Mouse (Mus musculus) heart, embryonic 11.5 days (tissue): ENCODE measurements at regions not wholly inside any gene's neighbourhood (a gene's known extent, or its start where the extent isn't known, plus 50 kb on each side); places are given as distances from the start of the nearest gene placed in this dataset.

Experiments used
- ATAC-seq: fragments of 200-750 bp; cut with Nextera tagmentation; replicated peaks from 2 replicates; pipeline ENCODE4 v1.8.0; 2017; ENCODE audit warnings: moderate library complexity; ENCODE audit not compliant: insufficient number of reproducible peaks, low FRiP score, low TSS enrichment
- H3K27ac ChIP-seq: fragments of 300-500 bp; sonication (generic); 2 replicates; pipeline ENCODE4 v1.5.1; 2014; ENCODE audit warnings: mild to moderate bottlenecking, low read depth, low read length
- H3K27me3 ChIP-seq: fragments of 300-500 bp; sonication (generic); 2 replicates; pipeline ENCODE4 v1.6.1; 2014; ENCODE audit warnings: mild to moderate bottlenecking, low read length, mixed read lengths; ENCODE audit not compliant: control insufficient read depth, insufficient read depth
- H3K36me3 ChIP-seq: fragments of 300-500 bp; sonication (generic); 2 replicates; pipeline ENCODE4 v1.6.1; 2014; ENCODE audit warnings: mild to moderate bottlenecking, low read length, moderate library complexity, mixed read lengths; ENCODE audit not compliant: control insufficient read depth, insufficient read depth
- H3K4me1 ChIP-seq: fragments of 300-500 bp; sonication (generic); 2 replicates; pipeline ENCODE4 v1.6.1; 2014; ENCODE audit warnings: low read length; ENCODE audit not compliant: control insufficient read depth, insufficient read depth
- H3K4me2 ChIP-seq: fragments of 300-500 bp; sonication (generic); 2 replicates; pipeline ENCODE4 v1.6.1; 2014; ENCODE audit warnings: mild to moderate bottlenecking, moderate library complexity
- H3K4me3 ChIP-seq: fragments of 300-500 bp; sonication (generic); 2 replicates; pipeline ENCODE4 v1.5.1; 2014; ENCODE audit warnings: low read depth, low read length
- H3K9ac ChIP-seq: fragments of 300-500 bp; sonication (generic); 2 replicates; pipeline ENCODE4 v1.6.1; 2014; ENCODE audit warnings: mild to moderate bottlenecking, low read depth, low read length, moderate library complexity
- H3K9me3 ChIP-seq: fragments of 300-500 bp; sonication (generic); replicated peaks from 2 replicates; pipeline ENCODE4 v1.6.1; 2016; ENCODE audit warnings: low read length; ENCODE audit not compliant: control insufficient read depth
- WGBS: fragments of 180-500 bp; shearing (Covaris S2); extraction: QIAGEN DNeasy Blood & Tissue Kit; methylation state at CpG from one replicate; pipeline ENCODE4 v1.1.7; 2014; ENCODE audit not compliant: insufficient replicate concordance; 5-methylcytosine and 5-hydroxymethylcytosine counted together

DNA sequence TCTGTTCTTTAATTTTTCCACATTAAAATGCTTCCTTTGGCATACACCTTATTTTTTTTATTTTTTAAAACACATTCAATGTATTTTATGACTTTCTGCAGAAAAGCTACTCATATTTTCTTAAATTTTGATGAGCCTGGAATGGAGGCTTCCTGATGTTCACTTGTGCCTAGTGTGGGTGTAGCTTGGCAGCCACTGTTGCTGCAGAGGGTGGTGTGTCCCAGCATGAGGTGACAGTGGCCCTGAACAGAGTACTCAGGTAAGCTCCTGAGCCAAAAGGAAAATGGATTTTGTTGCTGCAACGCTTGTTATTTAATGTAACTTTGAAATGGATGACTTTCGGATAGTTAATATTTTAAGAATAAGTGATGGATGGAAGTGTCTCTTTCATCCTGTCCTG, 170.6 kb downstream of the Eipr1 start:
- H3K9me3 ChIP-seq, result no peaks in the 10 kb centered on the region
- 77% methylated on average over 2 of the region's 2 CpGs for WGBS

GRCm38 (mm10) chr12:28925206-28925605, 173.6 kb downstream of the Eipr1 start:
- 33% methylated on average over 4 of the region's 4 CpGs for WGBS
- no peak for ATAC-seq

More for the DNA sequence above, 170.6 kb downstream of the Eipr1 start:
- Histone ChIP-seq H3K4me3 (no peak overlapping the region), H3K36me3 (no peaks in the 10 kb centered on the region), H3K27me3 (no peaks in the 10 kb centered on the region), H3K4me2 (no peak overlapping the region), H3K4me1 (peaks cover 3% of the 10 kb centered on the region; the same call in 1 of the 2 replicates), H3K27ac (no peak overlapping the region), H3K9ac (no peak overlapping the region)
- ATAC-seq, result no peak

DNA sequence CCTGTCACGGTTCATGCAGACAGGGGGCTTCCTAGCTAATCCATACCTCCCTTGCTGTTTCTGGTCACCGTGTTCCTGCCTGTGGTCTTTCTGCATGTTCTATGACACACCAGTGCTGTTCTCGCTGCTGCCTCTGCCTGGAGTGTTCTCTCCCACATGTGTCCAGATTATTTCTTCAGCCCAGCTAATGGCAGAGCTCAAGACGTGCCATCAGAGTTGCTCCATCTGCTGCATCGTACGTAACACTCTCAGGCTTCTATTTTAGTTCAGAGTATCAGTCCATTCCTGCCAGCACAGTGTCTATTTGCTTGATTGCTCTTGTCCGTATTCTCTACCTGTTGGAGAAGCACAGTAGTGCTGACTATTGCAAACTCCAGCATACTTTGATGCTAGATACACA, 188.3 kb downstream of the Eipr1 start:
- Histone ChIP-seq H3K27me3 (no peaks in the 10 kb centered on the region), H3K4me2 (no peak overlapping the region), H3K9me3 (no peaks in the 10 kb centered on the region), H3K9ac (no peak overlapping the region), H3K4me3 (no peak overlapping the region), H3K27ac (no peak overlapping the region), H3K36me3 (no peaks in the 10 kb centered on the region), H3K4me1 (no peaks in the 10 kb centered on the region)
- no peak for ATAC-seq
- 60% methylated on average over 7 of the region's 7 CpGs for WGBS

More at GRCm38 (mm10) chr12:28925206-28925605, 173.6 kb downstream of the Eipr1 start:
- H3K4me1 ChIP-seq, result peaks cover 3% of the 10 kb centered on the region; the same call in 1 of the 2 replicates
- no peaks in the 10 kb centered on the region for H3K9me3 ChIP-seq
- no peak overlapping the region for H3K27ac ChIP-seq
- H3K4me3 ChIP-seq, result no peak overlapping the region
- no peak overlapping the region for H3K9ac ChIP-seq
- no peak overlapping the region for H3K4me2 ChIP-seq
- H3K36me3 ChIP-seq, result no peaks in the 10 kb centered on the region
- H3K27me3 ChIP-seq, result no peaks in the 10 kb centered on the region

DNA sequence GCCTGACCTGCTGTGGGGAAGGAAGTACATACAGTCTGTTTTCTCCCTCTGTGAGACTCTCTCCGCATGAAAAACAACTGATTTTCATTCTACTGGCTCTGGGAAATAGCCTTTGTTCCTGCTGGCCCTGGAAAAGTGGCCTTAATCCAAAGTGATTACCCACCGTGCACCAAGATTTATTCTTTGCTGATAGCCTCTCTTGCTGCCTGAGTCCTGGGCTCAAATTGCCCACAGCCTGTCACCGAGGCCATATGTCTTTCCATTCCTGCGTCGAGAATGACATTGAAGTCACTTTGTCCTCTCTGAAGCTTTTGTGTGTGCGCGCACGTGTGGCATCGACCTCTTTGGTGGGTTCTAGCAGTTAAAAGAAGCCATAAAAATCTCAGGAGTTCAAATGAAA, 197.3 kb downstream of the Eipr1 start:
- Histone ChIP-seq H3K4me2 (no peak overlapping the region), H3K9ac (no peak overlapping the region), H3K36me3 (no peaks in the 10 kb centered on the region), H3K27me3 (no peaks in the 10 kb centered on the region), H3K27ac (no peak overlapping the region), H3K9me3 (peaks cover 2% of the 10 kb centered on the region; the same call in 1 of the 2 replicates), H3K4me1 (no peaks in the 10 kb centered on the region), H3K4me3 (no peak overlapping the region)
- 70% methylated on average over 9 of the region's 9 CpGs for WGBS
- ATAC-seq, result no peak

- Histone ChIP-seq H3K9me3 (peaks cover 2% of the 10 kb centered on the region; the same call in 1 of the 2 replicates), H3K4me3 (no peak overlapping the region), H3K4me1 (no peaks in the 10 kb centered on the region), H3K9ac (no peak overlapping the region), H3K27me3 (no peaks in the 10 kb centered on the region), H3K4me2 (no peak overlapping the region), H3K36me3 (no peaks in the 10 kb centered on the region), H3K27ac (no peak overlapping the region)
- no peak for ATAC-seq
- WGBS, result 72% methylated on average over 10 of the region's 10 CpGs
Measured at GRCm38 (mm10) chr12:28949307-28949706, 197.7 kb downstream of the Eipr1 start.

- no peaks in the 10 kb centered on the region for H3K27me3 ChIP-seq
- peaks cover 2% of the 10 kb centered on the region; the same call in 1 of the 2 replicates for H3K9me3 ChIP-seq
- no peak overlapping the region for H3K4me3 ChIP-seq
- H3K4me1 ChIP-seq, result no peaks in the 10 kb centered on the region
- H3K27ac ChIP-seq, result no peak overlapping the region
- WGBS, result 74% methylated on average over 1 of the region's 1 CpGs
- ATAC-seq, result no peak
- no peak overlapping the region for H3K4me2 ChIP-seq
- no peaks in the 10 kb centered on the region for H3K36me3 ChIP-seq
- no peak overlapping the region for H3K9ac ChIP-seq
Measured at GRCm38 (mm10) chr12:28957155-28957554, 205.6 kb downstream of the Eipr1 start.

DNA sequence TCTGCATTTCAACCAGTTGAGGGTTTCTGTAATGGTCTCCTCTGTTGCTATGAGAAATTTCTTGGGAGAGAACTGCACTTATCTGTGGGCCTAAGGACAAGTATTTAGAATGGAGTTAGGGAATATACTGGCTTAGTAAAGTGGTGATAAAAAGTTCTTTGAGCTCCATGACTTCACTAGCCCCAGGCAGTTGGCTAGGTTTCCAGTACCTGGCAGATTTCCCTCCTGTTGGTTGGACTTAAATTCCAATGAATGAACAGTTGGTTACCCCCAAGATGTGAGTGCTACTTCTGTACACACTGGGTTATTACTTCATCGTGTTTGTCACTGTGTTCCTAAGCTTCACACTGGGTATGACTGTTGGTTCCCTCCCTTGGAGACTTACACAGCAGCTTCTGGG, 207.1 kb downstream of the Eipr1 start:
- WGBS, result 61% methylated on average over 1 of the region's 1 CpGs
- Histone ChIP-seq H3K9me3 (no peaks in the 10 kb centered on the region), H3K36me3 (no peaks in the 10 kb centered on the region), H3K4me2 (no peak overlapping the region), H3K4me3 (no peak overlapping the region), H3K27ac (no peak overlapping the region), H3K27me3 (no peaks in the 10 kb centered on the region), H3K9ac (no peak overlapping the region), H3K4me1 (no peaks in the 10 kb centered on the region)
- ATAC-seq, result no peak

GRCm38 (mm10) chr12:28969671-28970379, 218.2 kb downstream of the Eipr1 start:
- no peak for ATAC-seq
- H3K4me2 ChIP-seq, result no peak overlapping the region
- H3K27ac ChIP-seq, result no peak overlapping the region
- no peak overlapping the region for H3K4me3 ChIP-seq
- H3K27me3 ChIP-seq, result no peaks in the 10 kb centered on the region
- H3K4me1 ChIP-seq, result no peaks in the 10 kb centered on the region
- H3K9ac ChIP-seq, result no peak overlapping the region
- WGBS, result 78% methylated on average over 2 of the region's 2 CpGs
- H3K36me3 ChIP-seq, result no peaks in the 10 kb centered on the region
- H3K9me3 ChIP-seq, result no peaks in the 10 kb centered on the region

DNA sequence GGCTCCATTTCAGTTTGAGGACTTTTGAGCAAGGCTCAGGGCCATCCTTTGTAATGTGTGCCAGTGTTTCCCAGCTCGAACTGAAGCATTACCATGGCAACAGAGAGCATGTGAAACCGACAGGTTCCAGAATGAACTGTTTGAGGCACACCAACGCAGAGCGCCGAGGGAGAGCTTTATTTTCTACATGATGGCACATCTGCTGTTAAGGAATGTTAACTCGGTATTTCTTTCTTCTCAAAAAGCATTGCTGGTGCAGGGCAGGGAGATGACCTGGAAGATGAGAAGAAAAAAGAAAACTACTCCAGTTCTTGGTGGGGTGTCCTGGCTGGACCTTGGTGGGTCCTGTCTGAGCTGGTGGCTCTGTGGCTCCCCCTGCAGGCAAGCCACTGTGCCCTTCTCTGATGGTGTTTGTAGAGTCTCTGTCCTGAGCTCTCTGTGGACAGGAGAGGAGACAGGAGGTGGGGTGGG, 223.0 kb downstream of the Eipr1 start:
- ATAC-seq, result no peak
- WGBS, result 72% methylated on average over 6 of the region's 6 CpGs
- H3K4me2 ChIP-seq, result no peak overlapping the region
- no peak overlapping the region for H3K4me3 ChIP-seq
- no peaks in the 10 kb centered on the region for H3K4me1 ChIP-seq
- H3K36me3 ChIP-seq, result no peaks in the 10 kb centered on the region
- H3K27me3 ChIP-seq, result no peaks in the 10 kb centered on the region
- H3K27ac ChIP-seq, result no peak overlapping the region
- no peak overlapping the region for H3K9ac ChIP-seq
- H3K9me3 ChIP-seq, result no peaks in the 10 kb centered on the region
